Mouse (Mus musculus): Measurements from ENCODE around the gene Atp6v1d.

The Atp6v1d gene

GRCm38 (mm10) chr12:78861496-78862253 lies at the start of gene Atp6v1d, which contains the start of gene Eif2s1:
Atp6v1d (minus strand) TSS chr12:78861638.
Eif2s1 (plus strand) TSS chr12:78861819.
- peak; percentile 97 to 98 for DNase-seq

GRCm38 (mm10) chr12:78910684-78911461 lies 49.4 kb upstream of the Atp6v1d start:
- no peak for DNase-seq

- DNase-seq: no peak
Observed at GRCm38 (mm10) chr12:78908081-78908605, 46.7 kb upstream of the Atp6v1d start.

- DNase-seq: peak; percentile 68 to 81
Observed at GRCm38 (mm10) chr12:78906707-78907162, 45.3 kb upstream of the Atp6v1d start, which contains the start of gene Plek2. Plek2 (minus strand) TSS chr12:78906964.

GRCm38 (mm10) chr12:78904499-78904898 lies 43.1 kb upstream of the Atp6v1d start:
- no peak for DNase-seq

- no peak for DNase-seq
Observed at GRCm38 (mm10) chr12:78903313-78903712, 41.9 kb upstream of the Atp6v1d start.

- DNase-seq: no peak
Observed at GRCm38 (mm10) chr12:78901467-78901866, 40.0 kb upstream of the Atp6v1d start.

GRCm38 (mm10) chr12:78897861-78898260 lies 36.4 kb upstream of the Atp6v1d start:
- DNase-seq: no peak

- DNase-seq: no peak
Observed at GRCm38 (mm10) chr12:78891149-78891548, 29.7 kb upstream of the Atp6v1d start.

- DNase-seq: no peak
Observed at GRCm38 (mm10) chr12:78890062-78890461, 28.6 kb upstream of the Atp6v1d start.

- DNase-seq: no peak
Observed at GRCm38 (mm10) chr12:78874581-78874980, 13.1 kb upstream of the Atp6v1d start.

GRCm38 (mm10) chr12:78868115-78868514 lies 6.7 kb upstream of the Atp6v1d start:
- no peak for DNase-seq

GRCm38 (mm10) chr12:78865434-78865833 lies 4.0 kb upstream of the Atp6v1d start:
- DNase-seq: peak in 1 of 2 experiments; percentile 12

- DNase-seq: no peak
Observed at GRCm38 (mm10) chr12:78862254-78862730, 854 bp upstream of the Atp6v1d start.

GRCm38 (mm10) chr12:78860921-78861495 lies 430 bp downstream of the Atp6v1d start:
- DNase-seq: peak in 1 of 2 experiments; percentile 38

GRCm38 (mm10) chr12:78848246-78848645 lies 13.2 kb downstream of the Atp6v1d start:
- DNase-seq: no peak

GRCm38 (mm10) chr12:78842429-78842828 lies 19.0 kb downstream of the Atp6v1d start:
- DNase-seq: no peak

GRCm38 (mm10) chr12:78839906-78840305 lies 21.5 kb downstream of the Atp6v1d start:
- peak in 1 of 2 experiments; percentile 9 for DNase-seq

GRCm38 (mm10) chr12:78834496-78834895 lies 26.9 kb downstream of the Atp6v1d start:
- DNase-seq: no peak

GRCm38 (mm10) chr12:78814437-78814836 lies 47.0 kb downstream of the Atp6v1d start:
- DNase-seq: no peak

GRCm38 (mm10) chr12:78801836-78802235 lies 59.6 kb downstream of the Atp6v1d start:
- DNase-seq: no peak

GRCm38 (mm10) chr12:78800036-78800435 lies 61.4 kb downstream of the Atp6v1d start:
- no peak for DNase-seq

GRCm38 (mm10) chr12:78794236-78794635 lies 67.2 kb downstream of the Atp6v1d start:
- DNase-seq: no peak

Data from cerebellum, postnatal 36 days (tissue).